Mouse (Mus musculus): ENCODE results near the gene Kcnb1.

Gene Kcnb1

GRCm38 (mm10) chr2:167077199-167077962 lies 112.6 kb downstream of the Kcnb1 start:
- no peak for DNase-seq

GRCm38 (mm10) chr2:167076759-167077158 lies 113.2 kb downstream of the Kcnb1 start:
- no peak for DNase-seq

- no peak for DNase-seq
Measured at GRCm38 (mm10) chr2:167076352-167076751, 113.6 kb downstream of the Kcnb1 start.

GRCm38 (mm10) chr2:167074587-167074986 lies 115.4 kb downstream of the Kcnb1 start:
- DNase-seq, result no peak

- DNase-seq, result peak; percentile 92
Measured at GRCm38 (mm10) chr2:167071641-167072601, 118.0 kb downstream of the Kcnb1 start.

- no peak for DNase-seq
Measured at GRCm38 (mm10) chr2:167071266-167071640, 118.7 kb downstream of the Kcnb1 start.

GRCm38 (mm10) chr2:167070341-167070740 lies 119.6 kb downstream of the Kcnb1 start:
- DNase-seq, result no peak

GRCm38 (mm10) chr2:167067575-167067974 lies 122.4 kb downstream of the Kcnb1 start:
- no peak for DNase-seq

GRCm38 (mm10) chr2:167066528-167067516 lies 123.1 kb downstream of the Kcnb1 start:
- DNase-seq, result peak; percentile 62

- DNase-seq, result peak; percentile 28
Measured at GRCm38 (mm10) chr2:167066031-167066430, 123.9 kb downstream of the Kcnb1 start.

- peak; percentile 25 for DNase-seq
Measured at GRCm38 (mm10) chr2:167064601-167065295, 125.2 kb downstream of the Kcnb1 start.

GRCm38 (mm10) chr2:167063906-167064496 lies 126.0 kb downstream of the Kcnb1 start:
- DNase-seq, result no peak

- peak; percentile 96 for DNase-seq
Measured at GRCm38 (mm10) chr2:167062965-167063880, 126.7 kb downstream of the Kcnb1 start, which contains the start of gene Znfx1. Gene Znfx1, minus strand, starts transcription at chr2:167063015.

- DNase-seq, result peak; percentile 99
Measured at GRCm38 (mm10) chr2:167062497-167062911, 127.5 kb downstream of the Kcnb1 start.

- peak; percentile 60 for DNase-seq
Measured at GRCm38 (mm10) chr2:167061381-167062034, 128.4 kb downstream of the Kcnb1 start.

- no peak for DNase-seq
Measured at GRCm38 (mm10) chr2:167060761-167061160, 129.2 kb downstream of the Kcnb1 start.

GRCm38 (mm10) chr2:167060360-167060759 lies 129.6 kb downstream of the Kcnb1 start:
- no peak for DNase-seq

GRCm38 (mm10) chr2:167059960-167060359 lies 130.0 kb downstream of the Kcnb1 start:
- no peak for DNase-seq

- DNase-seq, result no peak
Measured at GRCm38 (mm10) chr2:167059536-167059935, 130.4 kb downstream of the Kcnb1 start.
